Mouse (Mus musculus) lung, adult 2 months (tissue): Measurements from ENCODE around the gene Sox2.

Source experiments
- CTCF ChIP-seq: fragments of 200-500 bp; IDR thresholded peaks from 2 replicates; pipeline ENCODE4 v1.5.1; 2011; ENCODE audit warnings: mild to moderate bottlenecking, low read length, control low read depth; ENCODE audit not compliant: insufficient read depth
- POLR2A ChIP-seq: fragments of 200-500 bp; IDR thresholded peaks from 2 replicates; pipeline ENCODE4 v1.6.1; 2011; ENCODE audit warnings: low read depth, mild to moderate bottlenecking, control low read depth, low read length, borderline replicate concordance; ENCODE audit errors: extremely low read depth

- no peak for TF ChIP-seq POLR2A
- no peak for TF ChIP-seq CTCF
These were observed 9.9 kb upstream of the Sox2 start for GRCm38 (mm10) chr3:34640276-34640675.
